Mouse (Mus musculus) central nervous system, embryonic 18 days (tissue): Measurements from ENCODE around the gene Zfp444. TPM values are rescaled to one million over a fixed set of nuclear protein-coding genes. Genes with fewer than 3 reads are reported as not detected.

Source experiments
- polyA plus RNA-seq: library from polyadenylated mRNA; depleted of rRNA; stranded (reverse); fragments of >200 nt; gene quantifications from 2 replicates; pipeline ENCODE4 v1.2.3, GENCODE M21; 2012; rRNA removed

Zfp444 gene
- 62.6 and 66.3 TPM in 2 replicates for polyA plus RNA-seq

GRCm38 (mm10) chr7:6172006-6172649 is at the start of gene Zfp444:
TSS of gene Zfp444 (plus strand) at chr7:6172226.

GRCm38 (mm10) chr7:6155901-6156411 is 16.1 kb upstream of the Zfp444 start, which contains the start of gene Zfp787:
TSS of gene Zfp787 (minus strand) at chr7:6155997.

GRCm38 (mm10) chr7:6196790-6197189 is 24.8 kb downstream of the Zfp444 start, which contains the start of gene Galp:
TSS of gene Galp (plus strand) at chr7:6197090.

GRCm38 (mm10) chr7:6221978-6222377 is 50.0 kb downstream of the Zfp444 start, which contains the start of gene Zscan5b:
TSS of gene Zscan5b (plus strand) at chr7:6222278.

Other genes starting within 250 kb of the Zfp444 start
- gene Vmn1r65, start 161.2 kb upstream of the Zfp444 start, polyA plus RNA-seq = not detected in 2 replicates
- gene Nlrp4c, start 127.1 kb upstream of the Zfp444 start, polyA plus RNA-seq = not detected in 2 replicates
- gene Zfp787, start 16.2 kb upstream of the Zfp444 start, polyA plus RNA-seq = 37.3 and 38.6 TPM in 2 replicates
- not detected in 2 replicates for gene Galp, start 24.9 kb downstream of the Zfp444 start, polyA plus RNA-seq
- not detected in 2 replicates for gene Zscan5b, start 50.1 kb downstream of the Zfp444 start, polyA plus RNA-seq
- gene Epp13, start 80.5 kb downstream of the Zfp444 start, polyA plus RNA-seq = 0.35 and 0.43 TPM in 2 replicates
- 7.2 and 7.6 TPM in 2 replicates for gene Zfp667, start 114.4 kb downstream of the Zfp444 start, polyA plus RNA-seq
- 12.9 and 13.1 TPM in 2 replicates for gene Zfp583, start 159.1 kb downstream of the Zfp444 start, polyA plus RNA-seq
- gene Gm3854, start 171.5 kb downstream of the Zfp444 start, polyA plus RNA-seq = 4.1 and 4.4 TPM in 2 replicates
- 3.8 and 4.1 TPM in 2 replicates for gene Zfp78, start 191.1 kb downstream of the Zfp444 start, polyA plus RNA-seq
- 18.0 and 18.3 TPM in 2 replicates for gene Zfp28, start 211.1 kb downstream of the Zfp444 start, polyA plus RNA-seq
- 9.1 and 10.4 TPM in 2 replicates for gene Smim17, start 226.5 kb downstream of the Zfp444 start, polyA plus RNA-seq
- gene Gm20715, start 238.1 kb downstream of the Zfp444 start, polyA plus RNA-seq = 0.31 and 0.41 TPM in 2 replicates